Mouse (Mus musculus): Measurements from ENCODE around the gene Jade1. TPM values are rescaled to one million over a fixed set of nuclear protein-coding genes. Genes with fewer than 3 reads are reported as not detected.
A peak's percentile ranks its signal among the peaks of the same experiment; 100 is the strongest.

Gene Jade1
- polyA plus RNA-seq, 1 experiment from 2014 or later, result 15.5 TPM

DNA sequence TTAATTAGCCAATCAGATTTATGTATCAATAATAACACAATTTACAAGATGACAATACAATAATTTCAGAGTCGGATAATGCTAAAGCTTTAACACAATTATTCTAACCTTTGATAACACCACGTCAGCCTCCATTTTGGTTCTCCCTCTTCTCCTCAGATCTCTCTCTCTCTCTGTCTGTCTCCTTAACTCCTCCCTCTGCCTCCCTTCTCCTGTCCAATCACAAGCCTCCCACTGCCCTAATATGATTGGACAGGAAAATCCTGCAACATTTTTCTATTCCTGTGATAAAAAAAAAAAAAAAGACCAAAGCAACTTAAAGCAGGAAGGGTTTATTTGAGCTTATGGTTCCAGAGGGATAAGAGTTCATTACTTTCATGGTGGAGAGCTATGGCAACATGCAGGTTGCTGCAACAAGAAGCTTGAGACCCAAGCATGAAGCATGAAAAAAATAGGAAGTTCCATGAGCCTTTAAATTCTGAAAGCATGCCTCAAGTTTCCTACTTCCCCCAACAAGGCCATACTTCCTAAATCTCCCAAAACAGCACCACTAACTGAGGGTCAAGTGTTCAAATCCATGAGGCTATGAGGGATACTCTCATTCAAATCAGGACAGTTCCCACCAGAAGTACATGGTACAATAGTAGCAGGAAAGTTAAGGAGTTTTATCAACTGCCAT, 27.1 kb upstream of the Jade1 start:
- Histone ChIP-seq H3K4me1 (peaks cover 10% of the 10 kb centered on the region; the same call in 1 of the 2 replicates), H3K4me3 (no peak overlapping the region), H3K36me3 (replicated peaks) (no peaks in the 10 kb centered on the region), H3K27me3 (replicated peaks; ENCODE audit: low read depth, poor library complexity, severe bottlenecking) (no peaks in the 10 kb centered on the region), H3K27ac (replicated peaks) (no peak overlapping the region), H3K9me3 (0 out of 2 replicates have a peak, but pooled peaks cover 2% of the 10 kb centered on the region)
- DNase-seq (ENCODE audit: low spot score), result no peak
- WGBS, result 95% methylated on average over 2 of the region's 2 CpGs

DNA sequence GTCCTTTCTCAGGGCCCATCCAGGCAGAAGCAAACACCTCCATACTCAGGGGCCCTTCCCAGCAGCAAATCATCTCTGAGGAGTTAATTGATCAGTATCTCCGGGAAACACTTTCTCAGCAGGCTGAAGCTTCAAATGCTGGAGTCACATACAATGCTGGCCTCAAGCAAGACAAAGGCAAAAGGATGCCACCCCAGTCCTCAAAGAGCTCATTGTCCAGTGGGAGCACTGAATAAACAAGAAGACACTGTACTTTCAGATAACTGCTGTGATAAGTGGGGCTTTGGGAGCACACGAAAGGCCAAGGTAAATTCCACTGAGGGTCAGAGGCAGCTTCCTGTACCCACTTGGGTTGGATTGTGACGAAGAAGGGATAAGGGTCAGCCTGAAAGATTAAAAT, 25.4 kb upstream of the Jade1 start:
- H3K9me3 ChIP-seq, result 0 out of 2 replicates have a peak, but pooled peaks cover under 1% of the 10 kb centered on the region
- WGBS, result 39% methylated on average over 3 of the region's 3 CpGs
- DNase-seq (ENCODE audit: low spot score), result no peak

DNA sequence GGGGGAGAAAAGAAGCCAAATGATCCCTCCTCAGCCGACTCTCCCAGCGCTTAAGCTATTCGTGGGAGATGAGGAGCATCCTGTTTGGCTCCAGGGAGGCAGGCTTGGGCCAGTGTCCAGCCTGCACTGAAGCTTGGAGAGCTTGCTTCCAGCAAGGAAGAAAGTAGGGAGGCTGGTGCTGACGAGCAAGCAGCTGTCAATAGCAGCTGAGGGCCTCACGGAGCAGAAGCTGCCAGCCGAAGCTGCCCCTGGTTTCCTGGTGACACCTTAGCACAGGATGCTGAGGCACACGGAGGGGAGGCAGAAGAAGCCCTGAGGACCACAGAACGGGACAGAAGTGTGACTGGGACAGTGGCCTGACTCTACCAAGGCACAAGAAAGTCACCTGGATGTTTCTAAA, 24.0 kb upstream of the Jade1 start:
- no peak for DNase-seq (ENCODE audit: low spot score)
- H3K36me3 ChIP-seq (replicated peaks), result no peaks in the 10 kb centered on the region
- H3K4me1 ChIP-seq, result peaks cover 13% of the 10 kb centered on the region; the same call in 1 of the 2 replicates
- H3K27me3 ChIP-seq (replicated peaks; ENCODE audit: low read depth, poor library complexity, severe bottlenecking), result no peaks in the 10 kb centered on the region
- no peaks in the 10 kb centered on the region for H3K9me3 ChIP-seq
- H3K27ac ChIP-seq (replicated peaks), result 0 out of 2 replicates have a peak overlapping the region, but pooled peaks have one; percentile 8
- 36% methylated on average over 8 of the region's 8 CpGs for WGBS
- H3K4me3 ChIP-seq, result no peak overlapping the region

More for the DNA sequence above, 25.4 kb upstream of the Jade1 start:
- Histone ChIP-seq H3K4me3 (no peak overlapping the region), H3K36me3 (replicated peaks) (no peaks in the 10 kb centered on the region), H3K27me3 (replicated peaks; ENCODE audit: low read depth, poor library complexity, severe bottlenecking) (no peaks in the 10 kb centered on the region), H3K4me1 (peaks cover 13% of the 10 kb centered on the region; the same call in 1 of the 2 replicates), H3K27ac (replicated peaks) (no peak overlapping the region)

DNA sequence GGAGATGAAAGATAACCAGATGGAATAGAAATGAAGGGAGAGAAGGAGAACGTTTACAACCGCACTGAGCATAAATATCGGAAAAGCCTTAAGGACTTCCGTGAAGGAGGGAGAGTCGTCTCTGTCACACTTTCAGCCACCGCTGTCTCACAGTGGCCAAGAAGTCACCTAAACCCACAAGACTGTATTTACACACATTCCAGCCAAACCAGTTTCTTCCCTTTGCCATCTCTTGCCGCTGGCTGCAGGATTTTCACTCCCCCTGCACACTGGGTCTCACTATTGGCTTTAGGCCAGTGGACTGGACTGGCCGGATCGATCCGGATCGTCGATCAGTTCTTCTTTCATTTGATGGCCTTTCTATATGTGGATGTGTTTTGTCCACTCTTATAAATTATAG, 23.4 kb upstream of the Jade1 start:
- Histone ChIP-seq H3K4me3 (no peak overlapping the region), H3K4me1 (peaks cover 13% of the 10 kb centered on the region; the same call in 1 of the 2 replicates), H3K27me3 (replicated peaks; ENCODE audit: low read depth, poor library complexity, severe bottlenecking) (no peaks in the 10 kb centered on the region), H3K27ac (replicated peaks) (no peak overlapping the region), H3K36me3 (replicated peaks) (no peaks in the 10 kb centered on the region), H3K9me3 (no peaks in the 10 kb centered on the region)
- 82% methylated on average over 12 of the region's 12 CpGs for WGBS
- DNase-seq (ENCODE audit: low spot score), result no peak

DNA sequence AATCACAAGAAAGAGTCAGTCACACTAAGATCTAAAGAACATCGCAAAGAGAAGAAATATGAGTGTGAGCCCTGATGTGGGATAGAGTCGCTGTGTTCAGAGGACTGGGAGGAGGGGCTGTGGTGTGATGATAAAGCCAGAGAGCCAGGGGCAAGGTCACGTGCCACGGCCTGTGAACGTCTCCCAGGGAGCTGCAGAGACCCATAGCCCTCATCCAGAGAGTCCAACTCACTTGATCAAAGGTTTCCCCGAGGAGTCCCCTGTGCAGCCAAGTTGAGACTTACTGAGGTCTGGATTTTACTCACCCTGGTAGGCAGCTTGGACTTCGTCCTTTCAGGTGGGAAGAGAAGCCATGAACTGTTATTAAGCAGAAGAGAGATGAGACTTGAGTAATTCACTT, 21.9 kb upstream of the Jade1 start:
- WGBS, result 66% methylated on average over 7 of the region's 7 CpGs
- DNase-seq (ENCODE audit: low spot score), result no peak
- Histone ChIP-seq H3K4me3 (no peak overlapping the region), H3K27ac (replicated peaks) (no peak overlapping the region), H3K36me3 (replicated peaks) (no peaks in the 10 kb centered on the region), H3K27me3 (replicated peaks; ENCODE audit: low read depth, poor library complexity, severe bottlenecking) (no peaks in the 10 kb centered on the region), H3K9me3 (no peaks in the 10 kb centered on the region), H3K4me1 (peaks cover 13% of the 10 kb centered on the region; the same call in 1 of the 2 replicates)

DNA sequence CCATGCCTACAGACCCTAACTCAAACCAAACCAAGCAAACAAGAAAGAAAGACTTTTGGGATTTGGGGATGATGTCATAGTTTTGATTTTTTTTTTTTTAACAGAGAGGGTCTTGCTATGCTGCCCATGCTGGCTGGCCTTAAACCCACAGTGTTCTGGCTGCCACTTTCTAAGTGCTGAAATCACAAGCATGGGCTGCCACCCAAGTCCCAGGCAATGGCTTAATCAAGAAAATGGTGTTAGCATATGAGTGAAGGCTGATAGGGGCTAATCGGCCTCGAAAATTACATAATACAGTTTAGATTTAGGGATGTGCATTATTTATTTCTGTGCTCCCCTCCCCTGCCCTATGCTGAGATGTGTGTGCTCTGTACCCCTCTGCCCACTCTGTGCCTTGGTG, 17.6 kb upstream of the Jade1 start:
- 94% methylated on average over 2 of the region's 2 CpGs for WGBS
- DNase-seq (ENCODE audit: low spot score), result no peak
- peaks cover 5% of the 10 kb centered on the region; the same call in 1 of the 2 replicates for H3K4me1 ChIP-seq
- H3K36me3 ChIP-seq (replicated peaks), result no peaks in the 10 kb centered on the region
- H3K4me3 ChIP-seq, result no peak overlapping the region
- no peaks in the 10 kb centered on the region for H3K9me3 ChIP-seq
- no peaks in the 10 kb centered on the region for H3K27me3 ChIP-seq (replicated peaks; ENCODE audit: low read depth, poor library complexity, severe bottlenecking)
- no peak overlapping the region for H3K27ac ChIP-seq (replicated peaks)

DNA sequence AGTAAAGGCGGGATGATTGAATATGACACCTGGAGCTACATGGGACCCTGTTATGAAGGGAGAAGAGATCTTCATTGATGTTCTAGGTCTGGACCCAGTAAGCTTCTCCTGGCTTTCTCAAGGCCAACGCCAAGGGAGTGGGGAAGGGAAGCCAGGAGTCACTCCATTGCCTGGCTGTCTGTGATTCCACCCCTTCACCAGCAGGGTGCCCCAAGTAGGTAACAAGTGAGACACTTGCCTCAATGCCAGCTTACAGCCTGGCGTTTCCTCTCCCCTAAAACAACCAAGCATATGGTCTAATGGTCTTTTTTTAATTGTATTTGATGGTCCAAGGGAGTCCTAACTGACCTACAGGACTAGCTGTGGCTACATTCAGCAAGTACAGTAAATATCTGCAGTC, 14.2 kb upstream of the Jade1 start:
- H3K4me1 ChIP-seq, result no peaks in the 10 kb centered on the region
- no peaks in the 10 kb centered on the region for H3K9me3 ChIP-seq
- no peaks in the 10 kb centered on the region for H3K27me3 ChIP-seq (replicated peaks; ENCODE audit: low read depth, poor library complexity, severe bottlenecking)
- no peak for DNase-seq (ENCODE audit: low spot score)
- no peak overlapping the region for H3K4me3 ChIP-seq
- WGBS, result 78% methylated on average over 3 of the region's 3 CpGs
- H3K36me3 ChIP-seq (replicated peaks), result no peaks in the 10 kb centered on the region
- H3K27ac ChIP-seq (replicated peaks), result no peak overlapping the region

DNA sequence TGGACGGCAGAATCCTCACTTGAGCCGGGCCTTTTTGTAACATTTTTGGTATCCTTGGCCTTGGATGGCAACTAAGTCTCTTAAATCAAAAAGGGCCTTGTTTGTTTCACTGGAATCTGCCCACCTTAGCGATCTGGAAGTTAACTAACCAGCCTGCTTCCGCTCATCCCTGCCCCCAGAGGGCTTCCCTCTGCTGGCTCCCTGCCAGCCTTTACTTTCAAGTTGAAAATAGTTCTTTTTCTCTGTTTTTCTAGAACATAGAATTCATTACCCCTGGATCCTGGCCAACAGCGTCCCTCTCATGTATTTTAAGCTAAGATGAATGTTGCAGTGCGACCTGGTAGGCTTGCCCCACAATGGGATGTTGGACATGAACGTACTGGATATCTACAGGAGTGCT, 11.1 kb upstream of the Jade1 start:
- Histone ChIP-seq H3K36me3 (replicated peaks) (no peaks in the 10 kb centered on the region), H3K27ac (replicated peaks) (no peak overlapping the region), H3K4me3 (no peak overlapping the region), H3K4me1 (no peaks in the 10 kb centered on the region), H3K9me3 (no peaks in the 10 kb centered on the region), H3K27me3 (replicated peaks; ENCODE audit: low read depth, poor library complexity, severe bottlenecking) (no peaks in the 10 kb centered on the region)
- 70% methylated on average over 7 of the region's 7 CpGs for WGBS
- no peak for DNase-seq (ENCODE audit: low spot score)

DNA sequence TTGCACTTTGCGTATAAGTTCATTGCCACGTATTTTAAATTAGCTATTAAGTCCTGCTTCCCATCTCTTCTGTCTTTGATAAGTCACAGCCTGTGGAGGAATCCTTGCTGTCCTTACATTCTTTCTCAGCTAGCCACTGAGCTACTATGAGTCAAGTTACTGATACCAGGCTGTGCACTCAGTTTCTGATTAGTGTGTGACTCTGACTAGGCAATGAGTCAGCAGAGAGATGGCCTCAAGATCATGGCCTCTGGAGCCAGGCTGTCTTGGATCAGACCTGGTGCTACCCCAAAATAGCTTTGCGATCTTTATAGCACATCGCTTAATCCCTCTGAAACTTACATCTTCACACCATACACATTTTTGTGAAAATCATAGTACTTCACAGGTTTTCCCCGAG, 8.2 kb upstream of the Jade1 start:
- no peak overlapping the region for H3K4me3 ChIP-seq
- H3K36me3 ChIP-seq (replicated peaks), result no peaks in the 10 kb centered on the region
- WGBS, result 94% methylated on average over 5 of the region's 5 CpGs
- no peaks in the 10 kb centered on the region for H3K4me1 ChIP-seq
- H3K27ac ChIP-seq (replicated peaks), result no peak overlapping the region
- no peak for DNase-seq (ENCODE audit: low spot score)
- H3K9me3 ChIP-seq, result no peaks in the 10 kb centered on the region
- H3K27me3 ChIP-seq (replicated peaks; ENCODE audit: low read depth, poor library complexity, severe bottlenecking), result no peaks in the 10 kb centered on the region

DNA sequence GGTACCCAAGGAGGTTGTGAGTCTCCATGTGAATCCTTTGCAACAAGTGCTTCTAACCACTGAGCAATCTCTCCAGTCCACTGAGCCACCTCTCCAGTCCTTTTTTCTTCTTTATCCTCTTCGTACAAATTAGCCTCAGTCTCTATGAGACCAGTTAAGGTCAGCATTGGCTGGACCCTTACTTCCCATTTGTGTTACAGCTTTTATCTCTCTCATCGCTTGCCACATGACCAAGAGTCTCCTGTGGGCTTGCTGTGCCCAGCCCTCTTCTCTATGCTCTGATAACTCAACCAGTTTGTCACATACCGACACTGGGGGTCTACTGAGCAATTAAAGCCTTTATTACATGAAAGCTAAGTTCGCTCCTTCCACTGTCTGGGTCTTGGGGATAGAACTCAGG, 7.3 kb upstream of the Jade1 start:
- H3K4me3 ChIP-seq, result no peak overlapping the region
- WGBS, result 89% methylated on average over 4 of the region's 4 CpGs
- no peaks in the 10 kb centered on the region for H3K9me3 ChIP-seq
- H3K27me3 ChIP-seq (replicated peaks; ENCODE audit: low read depth, poor library complexity, severe bottlenecking), result no peaks in the 10 kb centered on the region
- DNase-seq (ENCODE audit: low spot score), result no peak
- H3K27ac ChIP-seq (replicated peaks), result no peak overlapping the region
- H3K36me3 ChIP-seq (replicated peaks), result no peaks in the 10 kb centered on the region
- no peaks in the 10 kb centered on the region for H3K4me1 ChIP-seq

DNA sequence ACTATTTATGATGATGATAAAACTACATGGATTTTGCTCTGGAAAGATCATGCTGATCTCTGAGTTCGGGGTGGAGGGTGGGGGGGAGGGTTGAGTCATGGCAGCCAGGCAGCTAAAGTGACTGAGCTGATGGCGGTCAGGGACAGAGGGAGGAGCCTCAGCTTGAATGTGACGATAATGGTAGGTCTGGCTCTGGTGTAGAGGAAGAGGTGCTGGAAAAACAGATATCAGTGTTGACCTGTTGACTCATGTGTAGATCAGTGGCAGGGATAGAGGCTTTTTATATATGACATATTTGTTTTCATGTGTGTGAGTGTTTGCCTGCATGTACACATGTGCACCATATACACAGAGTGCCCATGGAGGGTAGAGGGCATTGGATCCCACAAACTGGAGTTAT, 3.9 kb upstream of the Jade1 start:
- Histone ChIP-seq H3K9me3 (peaks cover 5% of the 10 kb centered on the region; the same call in 1 of the 2 replicates), H3K27me3 (replicated peaks; ENCODE audit: low read depth, poor library complexity, severe bottlenecking) (no peaks in the 10 kb centered on the region), H3K4me1 (no peaks in the 10 kb centered on the region), H3K4me3 (no peak overlapping the region), H3K27ac (replicated peaks) (no peak overlapping the region), H3K36me3 (replicated peaks) (no peaks in the 10 kb centered on the region)
- WGBS, result 63% methylated on average over 3 of the region's 3 CpGs
- no peak for DNase-seq (ENCODE audit: low spot score)

DNA sequence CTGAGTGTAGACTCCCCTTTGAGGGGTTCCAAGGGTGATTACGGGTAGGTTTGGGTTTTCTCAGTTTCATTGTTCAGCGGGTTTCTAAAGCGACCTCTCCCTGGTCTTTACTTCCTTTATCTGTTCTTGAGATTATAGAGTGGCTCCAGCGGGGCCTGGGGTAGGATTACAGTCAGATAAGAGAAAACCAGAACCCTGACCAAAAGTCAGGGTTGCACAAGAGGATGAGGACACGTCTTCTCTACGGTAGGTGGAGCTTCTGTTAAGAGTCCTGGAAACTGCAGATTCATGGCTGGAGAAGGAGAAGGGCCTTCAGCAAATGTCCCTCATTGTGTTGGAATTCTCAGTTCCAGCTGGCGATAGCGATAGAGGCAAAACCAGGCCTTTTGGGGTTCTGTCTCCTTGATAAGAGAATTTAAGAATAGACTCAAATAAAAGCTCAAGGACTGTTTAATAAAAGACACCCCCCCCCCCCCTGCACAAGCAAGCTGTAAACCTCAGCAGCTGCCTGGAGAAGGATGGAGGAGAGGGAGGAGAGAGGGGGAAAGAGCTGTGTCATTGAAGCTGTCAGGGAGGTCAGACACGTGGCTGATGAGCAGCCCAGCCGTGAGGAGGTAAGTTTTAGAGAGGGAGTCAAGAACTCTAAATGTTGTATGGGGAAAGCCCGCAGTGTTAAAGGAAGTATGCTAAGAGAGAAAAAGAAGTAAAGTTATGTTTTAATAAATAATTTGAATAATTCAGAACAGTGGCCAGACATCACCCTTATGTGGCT, 2.6 kb upstream of the Jade1 start:
- 75% methylated on average over 11 of the region's 11 CpGs for WGBS
- no peak for DNase-seq (ENCODE audit: low spot score)
- H3K36me3 ChIP-seq (replicated peaks), result no peaks in the 10 kb centered on the region

DNA sequence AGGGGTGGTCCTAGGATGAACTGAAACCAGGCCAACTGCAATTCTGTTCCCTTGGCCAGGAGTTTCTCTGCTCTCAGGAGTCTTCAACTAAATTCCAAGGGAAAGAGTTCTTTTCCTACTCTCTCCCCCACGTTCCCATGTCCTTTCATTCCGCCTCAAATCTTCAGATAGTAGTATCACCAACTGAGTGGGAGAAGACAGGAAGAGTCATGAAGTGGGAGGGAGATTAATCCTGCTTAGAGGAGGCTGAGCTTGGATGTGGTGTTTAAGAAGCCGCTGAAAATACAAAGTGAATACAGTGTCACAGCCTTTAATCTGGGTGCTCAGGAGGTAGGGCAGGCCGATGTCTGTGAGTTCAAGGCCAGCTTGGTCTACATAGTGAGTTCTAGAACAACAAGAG, 1.9 kb upstream of the Jade1 start:
- DNase-seq (ENCODE audit: low spot score), result no peak
- Histone ChIP-seq H3K4me3 (no peak overlapping the region), H3K36me3 (replicated peaks) (no peaks in the 10 kb centered on the region), H3K27me3 (replicated peaks; ENCODE audit: low read depth, poor library complexity, severe bottlenecking) (no peaks in the 10 kb centered on the region), H3K4me1 (no peaks in the 10 kb centered on the region), H3K9me3 (peaks cover 5% of the 10 kb centered on the region; the same call in 1 of the 2 replicates), H3K27ac (replicated peaks) (no peak overlapping the region)
- 83% methylated on average over 4 of the region's 4 CpGs for WGBS

More for the DNA sequence above, 2.6 kb upstream of the Jade1 start:
- H3K27me3 ChIP-seq (replicated peaks; ENCODE audit: low read depth, poor library complexity, severe bottlenecking), result no peaks in the 10 kb centered on the region
- peaks cover 5% of the 10 kb centered on the region; the same call in 1 of the 2 replicates for H3K9me3 ChIP-seq
- no peaks in the 10 kb centered on the region for H3K4me1 ChIP-seq
- H3K4me3 ChIP-seq, result no peak overlapping the region
- H3K27ac ChIP-seq (replicated peaks), result no peak overlapping the region
